Mouse (Mus musculus) embryonic facial prominence, embryonic 10.5 days (tissue): ENCODE data around the gene Tbc1d17. TPM values are rescaled to one million over a fixed set of nuclear protein-coding genes. Genes with fewer than 3 reads are reported as not detected.

ENCODE experiments used
- DNase-seq: peaks from one replicate; pipeline ENCODE4 v3.0.0-alpha.2; 2017; ENCODE audit warnings: low spot score
- H3K27ac ChIP-seq: fragments of 300-500 bp; sonication (generic); replicated peaks from 2 replicates; pipeline ENCODE4 v1.5.1; 2016; ENCODE audit warnings: mild to moderate bottlenecking
- H3K27me3 ChIP-seq: fragments of 300-500 bp; sonication (generic); replicated peaks from 2 replicates; pipeline ENCODE4 v1.6.1; 2016; ENCODE audit warnings: low read depth, mild to moderate bottlenecking; ENCODE audit not compliant: poor library complexity, severe bottlenecking
- H3K36me3 ChIP-seq: fragments of 300-500 bp; sonication (generic); replicated peaks from 2 replicates; pipeline ENCODE4 v1.6.1; 2016; ENCODE audit warnings: mild to moderate bottlenecking, moderate library complexity
- H3K4me1 ChIP-seq: fragments of 300-500 bp; sonication (generic); 2 replicates; pipeline ENCODE4 v1.6.1; 2016
- H3K4me3 ChIP-seq: fragments of 300-500 bp; sonication (generic); 2 replicates; pipeline ENCODE4 v1.5.1; 2016; ENCODE audit warnings: mild to moderate bottlenecking, moderate library complexity
- H3K9me3 ChIP-seq: fragments of 300-500 bp; sonication (generic); 2 replicates; pipeline ENCODE4 v1.6.1; 2016; ENCODE audit warnings: mild to moderate bottlenecking
- WGBS: fragments of 180-500 bp; shearing (Covaris S2); methylation state at CpG from one replicate; pipeline ENCODE4 v1.1.7; 2016; 5-methylcytosine and 5-hydroxymethylcytosine counted together
- polyA plus RNA-seq: library from polyadenylated mRNA; unstranded; fragments of >200 nt; fragmentation: Nextera tagmentation; extraction: Ambion mirVana; gene quantifications from 2 replicates; pipeline ENCODE4 v1.2.1, GENCODE M21; 2016

The Tbc1d17 gene
- polyA plus RNA-seq, 1 experiment from 2014 or later: 82.7 TPM

DNA sequence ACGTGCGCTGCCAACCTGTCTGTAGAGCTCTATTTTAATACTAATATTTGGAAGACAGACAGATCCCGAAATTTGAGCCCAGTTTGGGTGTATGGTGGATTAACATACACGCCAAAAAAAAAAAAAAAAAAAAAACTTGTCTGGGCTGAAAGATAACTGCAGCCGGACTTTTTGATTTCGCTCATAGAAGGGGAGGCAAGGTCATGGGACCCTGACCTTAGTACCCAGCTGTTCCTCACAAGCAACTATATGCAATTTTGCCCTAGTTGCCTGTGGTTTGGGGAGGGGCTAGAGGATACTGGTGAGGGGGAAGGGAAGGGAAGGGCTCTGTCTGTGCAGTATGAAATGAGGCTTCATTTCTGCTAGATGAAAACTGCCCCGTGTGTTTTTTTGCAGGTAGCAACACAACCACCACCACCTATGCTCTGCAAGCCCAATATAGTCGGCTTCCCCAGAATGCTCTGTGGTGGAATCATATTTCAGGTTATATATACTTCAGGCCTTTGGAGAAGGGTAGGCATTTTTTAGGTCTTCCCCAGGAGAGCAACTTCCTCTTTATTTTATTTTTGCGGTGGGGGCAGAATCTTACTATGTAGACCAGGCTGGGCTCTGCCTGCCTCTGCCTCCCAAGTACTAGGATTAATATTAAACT, 7.5 kb upstream of the Tbc1d17 start:
- 68% methylated on average over 9 of the region's 9 CpGs for whole genome bisulfite sequencing
- Histone ChIP-seq H3K4me1 (peaks cover 81% of the 10 kb centered on the region), H3K4me3 (peak overlapping the region; percentile 87), H3K9me3 (no peaks in the 10 kb centered on the region), H3K27me3 (no peaks in the 10 kb centered on the region), H3K36me3 (peaks cover 43% of the 10 kb centered on the region), H3K27ac (peak overlapping the region; percentile 91)
- DNase-seq: no peak

- H3K27me3 ChIP-seq: no peaks in the 10 kb centered on the region
- no peaks in the 10 kb centered on the region for H3K9me3 ChIP-seq
- H3K4me1 ChIP-seq: peaks cover 80% of the 10 kb centered on the region
- no peak for DNase-seq
- peaks cover 37% of the 10 kb centered on the region for H3K36me3 ChIP-seq
- peak overlapping the region; percentile 83 for H3K27ac ChIP-seq
- 50% methylated on average over 10 of the region's 10 CpGs for WGBS
- H3K4me3 ChIP-seq: peak overlapping the region; percentile 62
Measured at GRCm38 (mm10) chr7:44855036-44855435, 6.2 kb upstream of the Tbc1d17 start.

DNA sequence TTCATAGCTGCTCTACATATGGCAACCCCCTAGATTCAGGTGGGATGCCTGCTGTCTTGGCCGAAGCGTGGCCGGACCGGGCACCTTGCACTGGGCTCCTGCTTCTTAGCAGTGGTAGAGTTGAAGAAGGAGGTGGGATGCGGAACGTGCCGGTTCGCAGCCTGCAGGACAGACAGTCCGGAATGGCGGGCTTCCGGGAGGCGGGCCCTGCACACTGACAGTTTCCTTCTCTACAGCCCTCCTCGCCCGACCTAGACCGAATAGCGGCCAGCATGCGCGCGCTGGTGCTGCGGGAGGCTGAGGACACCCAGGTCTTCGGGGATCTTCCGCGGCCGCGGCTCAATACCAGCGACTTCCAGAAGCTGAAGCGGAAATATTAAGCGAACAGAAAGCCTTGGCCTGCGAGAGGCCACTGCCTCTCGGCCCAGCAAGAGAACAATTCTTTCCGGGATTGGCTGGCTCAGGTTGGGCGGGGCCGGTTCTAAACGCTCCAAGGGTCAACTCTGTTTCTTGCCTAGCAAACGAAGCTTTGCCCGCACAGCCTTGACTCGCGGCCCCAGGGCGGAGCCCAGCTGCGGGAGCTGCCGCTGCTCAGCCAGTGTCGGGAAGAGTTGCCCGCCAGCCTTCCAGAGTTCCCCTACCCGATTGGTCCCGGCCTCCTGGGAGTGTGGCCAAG, 5.6 kb upstream of the Tbc1d17 start:
- DNase-seq: peak; percentile 83
- H3K27me3 ChIP-seq: no peaks in the 10 kb centered on the region
- H3K27ac ChIP-seq: peak overlapping the region; percentile 83
- H3K4me1 ChIP-seq: peaks cover 76% of the 10 kb centered on the region
- H3K36me3 ChIP-seq: peaks cover 31% of the 10 kb centered on the region
- no peaks in the 10 kb centered on the region for H3K9me3 ChIP-seq
- peak overlapping the region; percentile 62 for H3K4me3 ChIP-seq
- 3% methylated on average over 45 of the region's 45 CpGs for whole genome bisulfite sequencing

DNA sequence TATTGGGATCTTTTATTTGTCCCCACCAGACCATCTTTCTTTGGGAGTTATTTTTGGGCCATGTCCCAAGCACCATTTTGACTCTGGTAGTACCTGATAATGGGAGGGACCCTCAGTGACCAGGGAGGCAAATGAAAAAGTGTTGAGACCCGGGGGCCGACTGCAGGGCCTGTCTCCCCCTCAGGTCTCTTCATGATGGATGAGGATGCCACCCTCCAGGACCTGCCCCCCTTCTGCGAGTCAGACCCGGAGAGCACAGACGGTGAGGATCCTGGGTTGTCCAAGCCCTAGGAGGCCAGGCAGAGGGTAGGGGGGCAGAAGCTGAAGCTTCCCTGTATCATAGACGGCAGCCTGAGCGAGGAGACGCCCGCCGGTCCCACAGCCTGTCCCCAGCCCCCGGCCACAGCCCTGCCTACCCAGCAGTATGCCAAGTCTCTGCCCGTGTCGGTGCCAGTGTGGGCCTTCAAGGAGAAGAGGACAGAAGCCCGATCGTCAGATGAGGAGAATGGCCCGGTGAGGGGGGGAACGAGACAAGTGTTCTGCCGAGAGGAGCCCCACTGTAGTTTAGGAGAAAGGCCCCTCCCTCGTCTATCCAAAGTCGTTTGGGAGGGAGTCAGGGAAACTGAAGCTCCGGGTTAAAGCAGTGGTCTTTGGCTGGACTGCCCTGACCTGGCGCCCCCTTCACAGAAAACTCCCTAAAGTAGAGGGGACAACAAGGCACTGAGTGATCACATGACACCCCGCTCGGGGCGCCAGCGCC, 4.9 kb upstream of the Tbc1d17 start:
- Histone ChIP-seq H3K27ac (peak overlapping the region; percentile 83), H3K27me3 (no peaks in the 10 kb centered on the region), H3K4me1 (peaks cover 76% of the 10 kb centered on the region), H3K9me3 (no peaks in the 10 kb centered on the region), H3K36me3 (peaks cover 30% of the 10 kb centered on the region), H3K4me3 (peak overlapping the region; percentile 62)
- peak; percentile 26 for DNase-seq
- 36% methylated on average over 26 of the region's 26 CpGs for WGBS

GRCm38 (mm10) chr7:44853065-44853464, 4.2 kb upstream of the Tbc1d17 start:
- no peak overlapping the region for H3K27ac ChIP-seq
- peaks cover 72% of the 10 kb centered on the region for H3K4me1 ChIP-seq
- no peaks in the 10 kb centered on the region for H3K9me3 ChIP-seq
- H3K4me3 ChIP-seq: peak overlapping the region; percentile 62; the same call in 1 of the 2 replicates
- H3K36me3 ChIP-seq: peaks cover 25% of the 10 kb centered on the region
- 98% methylated on average over 2 of the region's 2 CpGs for WGBS
- DNase-seq: no peak
- H3K27me3 ChIP-seq: no peaks in the 10 kb centered on the region

DNA sequence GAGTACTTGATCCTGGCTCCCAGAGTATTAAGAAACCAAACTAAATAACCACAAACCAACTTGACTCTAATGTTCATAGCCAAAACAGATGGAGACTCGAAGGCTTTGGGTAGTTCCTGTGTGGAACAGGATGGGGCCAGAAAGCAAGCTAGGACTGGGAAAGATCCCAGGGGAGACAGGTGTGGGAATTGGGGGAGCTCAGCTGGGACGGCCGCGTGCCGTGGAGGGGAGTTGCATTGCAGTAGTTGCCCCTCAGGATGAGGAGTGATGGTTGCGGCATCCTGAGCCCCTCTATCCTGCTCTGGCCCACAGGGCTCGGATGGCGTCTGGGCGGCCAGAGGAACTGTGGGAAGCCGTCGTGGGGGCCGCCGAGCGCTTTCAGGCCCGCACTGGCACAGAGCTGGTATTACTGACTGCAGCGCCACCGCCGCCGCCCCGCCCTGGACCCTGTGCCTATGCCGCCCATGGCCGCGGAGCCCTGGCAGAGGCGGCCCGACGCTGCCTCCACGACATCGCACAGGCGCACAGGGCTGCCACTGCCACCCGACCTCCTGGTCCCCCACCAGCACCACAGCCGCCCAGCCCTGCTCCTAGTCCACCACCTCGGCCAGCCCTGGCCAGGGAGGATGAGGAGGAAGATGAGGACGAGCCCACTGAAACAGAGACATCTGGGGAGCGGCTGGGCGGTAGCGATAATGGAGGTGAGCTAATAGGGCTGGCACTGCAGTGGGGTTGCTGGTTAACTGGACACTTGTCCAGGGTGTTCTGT, 3.6 kb upstream of the Tbc1d17 start:
- peaks cover 25% of the 10 kb centered on the region for H3K36me3 ChIP-seq
- no peaks in the 10 kb centered on the region for H3K27me3 ChIP-seq
- H3K4me3 ChIP-seq: peak overlapping the region; percentile 62
- H3K9me3 ChIP-seq: no peaks in the 10 kb centered on the region
- no peak overlapping the region for H3K27ac ChIP-seq
- DNase-seq: no peak
- 91% methylated on average over 36 of the region's 36 CpGs for WGBS
- peaks cover 72% of the 10 kb centered on the region for H3K4me1 ChIP-seq

DNA sequence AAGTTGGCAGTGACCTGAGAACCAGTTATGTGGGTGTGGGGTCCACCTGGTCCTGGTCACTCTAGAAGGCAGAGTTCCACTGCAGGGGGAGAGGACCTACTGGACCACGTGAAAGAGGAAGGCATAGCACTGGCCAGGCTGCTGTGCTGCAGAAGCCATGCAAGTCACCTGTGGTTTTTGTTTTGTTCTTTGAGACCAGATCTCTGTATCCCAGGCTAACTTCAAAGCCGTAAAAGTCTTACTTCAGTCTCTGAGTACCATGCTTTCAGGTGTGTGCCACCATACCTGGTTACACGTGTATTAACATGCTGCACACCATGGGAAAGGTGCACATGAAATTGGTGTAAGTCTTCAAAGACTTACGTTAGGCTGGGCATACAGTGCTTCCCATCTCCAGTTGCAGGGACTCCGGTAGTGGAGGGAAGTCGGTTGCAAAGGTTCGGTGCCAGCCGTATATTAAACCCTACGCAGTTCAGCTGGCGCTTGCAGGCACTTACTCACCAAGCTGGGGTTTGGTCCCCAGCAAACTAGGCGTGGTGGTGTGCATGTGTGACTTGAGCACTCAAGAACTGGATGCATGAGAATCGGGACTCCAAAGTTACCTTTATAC, 2.9 kb upstream of the Tbc1d17 start:
- Histone ChIP-seq H3K4me1 (peaks cover 69% of the 10 kb centered on the region), H3K27ac (no peak overlapping the region), H3K36me3 (peaks cover 28% of the 10 kb centered on the region), H3K4me3 (peak overlapping the region; percentile 82), H3K27me3 (no peaks in the 10 kb centered on the region), H3K9me3 (no peaks in the 10 kb centered on the region)
- DNase-seq: no peak
- WGBS: 92% methylated on average over 12 of the region's 12 CpGs

DNA sequence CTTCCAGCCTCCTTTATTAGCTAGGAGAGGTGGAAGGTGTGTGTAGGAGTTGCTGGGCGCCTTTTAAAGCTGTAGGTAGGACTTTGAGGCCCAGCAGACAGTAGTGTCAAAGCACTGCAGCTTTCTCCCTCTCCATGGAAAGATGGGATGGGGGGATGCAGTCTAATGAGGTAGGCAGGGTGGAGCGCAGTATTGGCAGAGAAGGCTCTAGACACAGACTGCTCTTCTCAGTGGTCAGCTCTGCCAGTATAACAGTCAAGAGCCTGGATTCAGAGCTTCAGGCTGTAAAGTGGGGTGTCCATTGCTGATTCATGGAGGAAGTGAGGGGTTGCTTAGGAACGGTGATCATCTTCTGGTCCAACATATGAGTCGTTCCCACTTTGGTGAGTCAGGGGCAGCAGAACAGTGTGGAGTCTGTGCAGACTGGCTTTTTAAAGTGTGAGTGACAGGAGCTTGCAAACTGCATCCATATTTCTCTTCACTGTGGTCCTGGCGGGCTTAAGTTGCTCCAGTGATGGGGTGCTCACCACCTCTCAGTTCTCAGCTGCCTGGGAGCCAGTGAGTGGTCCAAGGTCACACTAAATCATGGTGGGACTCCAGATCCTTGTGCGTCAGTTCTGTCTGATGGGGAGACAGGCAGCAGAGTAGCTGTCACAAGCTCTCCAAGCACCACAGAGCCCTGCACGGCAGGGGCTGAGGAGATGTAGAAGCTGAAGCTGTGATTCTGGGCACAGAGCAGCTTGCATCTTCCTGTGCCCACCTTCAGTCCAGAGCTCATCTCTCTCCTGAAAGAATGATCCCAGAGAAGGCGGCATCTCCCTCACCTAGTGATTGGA, 2.1 kb upstream of the Tbc1d17 start:
- peaks cover 64% of the 10 kb centered on the region for H3K4me1 ChIP-seq
- no peak for DNase-seq
- no peaks in the 10 kb centered on the region for H3K27me3 ChIP-seq
- peaks cover 36% of the 10 kb centered on the region for H3K36me3 ChIP-seq
- H3K4me3 ChIP-seq: peak overlapping the region; percentile 82
- WGBS: 80% methylated on average over 8 of the region's 8 CpGs
- H3K9me3 ChIP-seq: no peaks in the 10 kb centered on the region
- peak overlapping the region; percentile 92 for H3K27ac ChIP-seq

- H3K4me1 ChIP-seq: peaks cover 57% of the 10 kb centered on the region
- no peaks in the 10 kb centered on the region for H3K27me3 ChIP-seq
- no peaks in the 10 kb centered on the region for H3K9me3 ChIP-seq
- peaks cover 44% of the 10 kb centered on the region for H3K36me3 ChIP-seq
- under 1% methylated on average over 33 of the region's 33 CpGs for WGBS
- peak; percentile 91 for DNase-seq
- H3K27ac ChIP-seq: peak overlapping the region; percentile 92
- H3K4me3 ChIP-seq: peak overlapping the region; percentile 82
Measured at GRCm38 (mm10) chr7:44850146-44850545, 1.3 kb upstream of the Tbc1d17 start.

DNA sequence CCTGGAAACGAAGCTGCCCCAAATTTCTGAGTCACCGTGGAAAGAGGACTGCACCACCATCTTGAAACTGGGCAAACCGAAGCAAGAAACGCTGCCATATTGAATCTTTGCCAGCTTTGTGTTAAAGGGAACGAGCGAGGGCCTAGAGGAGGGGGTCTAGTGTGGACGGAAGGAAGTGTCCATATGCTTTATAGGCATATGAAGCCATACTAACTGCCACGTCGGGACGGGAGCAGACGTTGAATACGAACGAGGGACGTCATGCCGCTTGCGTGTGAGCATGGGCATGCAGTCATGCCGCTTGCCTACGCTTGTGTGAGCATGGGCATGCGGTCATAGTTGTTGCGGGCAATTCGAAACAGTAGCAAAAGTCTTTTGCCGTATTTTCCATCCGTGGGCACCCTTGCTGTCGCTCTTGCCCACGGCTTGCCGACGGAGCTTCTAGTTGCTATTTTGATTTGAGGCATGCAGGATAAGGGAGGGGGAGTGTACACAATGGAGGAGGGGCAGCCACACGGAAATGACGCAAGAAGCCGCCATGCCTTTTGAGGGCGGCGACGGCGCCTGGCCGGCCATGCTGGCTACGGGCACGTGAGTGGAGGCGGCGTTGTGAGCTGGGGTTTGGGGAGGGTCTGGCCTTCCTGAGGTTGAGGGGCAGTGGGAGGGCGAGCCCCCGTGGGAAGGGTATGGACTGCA, 685 bp upstream of the Tbc1d17 start:
- Histone ChIP-seq H3K4me3 (peak overlapping the region; percentile 82), H3K27ac (peak overlapping the region; percentile 92), H3K4me1 (peaks cover 52% of the 10 kb centered on the region), H3K27me3 (no peaks in the 10 kb centered on the region), H3K9me3 (no peaks in the 10 kb centered on the region), H3K36me3 (peaks cover 50% of the 10 kb centered on the region)
- peak; percentile 94 for DNase-seq
- WGBS: under 1% methylated on average over 41 of the region's 41 CpGs

GRCm38 (mm10) chr7:44847772-44848171, 1.1 kb downstream of the Tbc1d17 start:
- WGBS: 82% methylated on average over 5 of the region's 5 CpGs

More at GRCm38 (mm10) chr7:44847772-44848171, 1.1 kb downstream of the Tbc1d17 start:
- Histone ChIP-seq H3K27me3 (no peaks in the 10 kb centered on the region), H3K9me3 (no peaks in the 10 kb centered on the region), H3K27ac (peak overlapping the region; percentile 92; the same call in 1 of the 2 replicates), H3K4me3 (peak overlapping the region; percentile 82), H3K36me3 (peaks cover 57% of the 10 kb centered on the region), H3K4me1 (peaks cover 34% of the 10 kb centered on the region)
- no peak for DNase-seq
